Mouse (Mus musculus): ENCODE measurements around the gene Ctsf. TPM values are rescaled to one million over a fixed set of nuclear protein-coding genes. Genes with fewer than 3 reads are reported as not detected.

The Ctsf gene
- total and polyA plus RNA-seq, 2 experiments = 44.1 to 88.9 TPM

DNA sequence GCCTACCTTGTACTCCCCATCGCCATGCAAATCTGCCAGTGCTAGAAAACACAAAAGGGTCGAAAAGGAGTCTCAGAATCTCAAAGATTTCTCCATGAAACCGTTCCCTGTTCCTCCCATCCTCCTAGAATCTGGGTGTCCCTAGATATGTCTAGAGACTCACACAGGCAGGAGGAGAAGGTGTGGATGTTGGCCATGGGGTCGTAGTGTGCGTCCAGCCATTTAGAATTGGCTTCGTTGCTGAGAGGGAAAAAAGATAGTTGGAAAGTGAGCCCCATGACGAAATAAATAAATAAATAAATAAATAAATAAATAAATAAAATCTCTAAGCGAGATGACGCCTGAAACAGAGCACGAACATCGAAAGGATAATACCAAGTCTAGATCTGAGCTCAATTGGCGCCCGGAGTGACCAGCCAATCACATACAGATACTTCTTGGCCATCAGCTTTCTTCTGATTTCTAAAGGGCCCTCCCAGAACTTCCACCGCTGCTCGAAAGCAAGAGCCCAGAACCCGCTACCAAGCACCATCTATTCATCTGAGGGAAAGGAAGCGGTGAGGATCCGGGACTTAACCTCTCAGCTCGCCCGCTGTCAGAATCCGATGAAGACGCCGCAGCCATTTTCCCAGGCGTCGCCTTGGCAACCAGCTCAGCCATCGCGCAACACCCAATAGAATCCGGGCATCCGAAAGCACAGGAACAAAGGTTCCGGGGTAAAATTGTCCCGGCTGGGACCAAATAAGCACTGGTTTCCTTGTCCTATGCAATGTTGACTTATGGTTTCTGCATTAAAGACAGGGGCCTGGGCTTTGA, 51.3 kb downstream of the Ctsf start, which contains the start of gene Bbs1:
Gene Bbs1, minus strand, starts transcription at position 650 of the 816 bp plus-strand sequence.
- 8% methylated on average over 31 of the region's 31 CpGs for WGBS
- Histone ChIP-seq H3K9ac (ENCODE audit: low read depth, low read length) (no peak within 1 kb of the TSS; the same call in 1 of the 2 replicates), H3K36me3 (ENCODE audit: control insufficient read depth, insufficient read depth, low read length) (peaks cover 11% of the 10 kb centered on the region; the same call in 1 of the 2 replicates), H3K27ac (replicated peaks; ENCODE audit: insufficient read depth, low read depth, low read length) (no peak within 1 kb of the TSS), H3K4me1 (ENCODE audit: control insufficient read depth, insufficient read depth, low read length) (peaks cover 3% of the 10 kb centered on the region; the same call in 1 of the 2 replicates), H3K79me2 (ENCODE audit: control insufficient read depth, insufficient read depth, low read length) (no peaks in the 10 kb centered on the region), H3K4me3 (ENCODE audit: insufficient read depth, low read depth, low read length) (peak within 1 kb of the TSS; percentile 73), H3K27me3 (ENCODE audit: control insufficient read depth, insufficient read depth, low read length) (no peaks in the 10 kb centered on the region)
- no peak for TF ChIP-seq CTCF (IDR thresholded peaks at IDR 0.05; ENCODE audit: low read depth, low read length)
- no peak for TF ChIP-seq POLR2A (IDR thresholded peaks at IDR 0.05; ENCODE audit: extremely low read depth, insufficient read depth, low read length)
- peak; percentile 62 for DNase-seq (ENCODE audit: extremely low read depth, low read depth, low spot score)

DNA sequence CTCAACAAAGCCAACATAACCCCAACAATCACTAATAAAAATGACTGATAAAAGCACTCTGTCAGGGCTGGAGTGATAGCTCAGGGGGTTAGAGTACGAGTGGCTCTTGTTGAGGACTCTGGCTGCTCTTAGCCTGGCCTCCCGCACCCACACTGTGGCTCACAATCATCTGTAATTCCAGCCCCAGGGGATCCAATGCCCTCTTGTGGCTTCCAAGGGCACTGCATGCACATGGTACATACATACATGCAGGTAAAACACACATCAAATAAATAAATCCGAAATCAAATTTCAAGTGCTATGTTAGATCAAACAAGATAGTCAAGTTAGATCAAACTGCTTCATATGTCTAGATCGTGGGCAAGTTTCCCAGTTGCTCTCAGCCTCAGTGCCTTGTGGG, 53.2 kb downstream of the Ctsf start:
- peak; percentile 25 for DNase-seq (ENCODE audit: extremely low read depth, low read depth, low spot score)
- Histone ChIP-seq H3K9ac (ENCODE audit: low read depth, low read length) (no peak overlapping the region), H3K36me3 (ENCODE audit: control insufficient read depth, insufficient read depth, low read length) (peaks cover 25% of the 10 kb centered on the region; the same call in 1 of the 2 replicates), H3K4me3 (ENCODE audit: insufficient read depth, low read depth, low read length) (no peak overlapping the region), H3K27me3 (ENCODE audit: control insufficient read depth, insufficient read depth, low read length) (no peaks in the 10 kb centered on the region), H3K79me2 (ENCODE audit: control insufficient read depth, insufficient read depth, low read length) (no peaks in the 10 kb centered on the region), H3K4me1 (ENCODE audit: control insufficient read depth, insufficient read depth, low read length) (peaks cover 3% of the 10 kb centered on the region; the same call in 1 of the 2 replicates), H3K27ac (replicated peaks; ENCODE audit: insufficient read depth, low read depth, low read length) (no peak overlapping the region)
- 92% methylated on average over 4 of the region's 4 CpGs for WGBS
- TF ChIP-seq CTCF (IDR thresholded peaks at IDR 0.05; ENCODE audit: low read depth, low read length) = peak; percentile 63
- TF ChIP-seq POLR2A (IDR thresholded peaks at IDR 0.05; ENCODE audit: extremely low read depth, insufficient read depth, low read length) = no peak

DNA sequence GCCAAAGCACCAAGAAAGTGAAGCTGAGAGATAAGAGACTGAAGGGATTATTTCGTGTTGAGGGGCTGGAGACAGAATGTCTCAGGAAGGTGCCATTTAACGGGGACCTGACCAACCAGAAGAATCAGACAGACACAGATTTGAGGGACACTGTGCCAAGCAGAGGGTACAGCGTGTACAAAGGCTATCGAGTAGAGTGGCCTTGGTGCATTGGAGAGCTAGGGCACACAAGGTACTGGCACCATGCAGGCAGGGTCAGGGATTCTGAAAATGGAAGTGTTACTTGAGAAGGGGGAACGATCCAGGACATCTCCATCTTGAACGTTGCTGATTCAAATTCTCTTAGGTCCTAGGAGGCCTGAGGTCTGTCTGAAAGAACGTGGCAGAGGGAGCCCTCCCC, 54.4 kb downstream of the Ctsf start:
- no peak overlapping the region for H3K27ac ChIP-seq (replicated peaks; ENCODE audit: insufficient read depth, low read depth, low read length)
- no peak overlapping the region for H3K4me3 ChIP-seq (ENCODE audit: insufficient read depth, low read depth, low read length)
- H3K79me2 ChIP-seq (ENCODE audit: control insufficient read depth, insufficient read depth, low read length) = no peaks in the 10 kb centered on the region
- peaks cover 3% of the 10 kb centered on the region; the same call in 1 of the 2 replicates for H3K4me1 ChIP-seq (ENCODE audit: control insufficient read depth, insufficient read depth, low read length)
- no peak overlapping the region for H3K9ac ChIP-seq (ENCODE audit: low read depth, low read length)
- no peak for DNase-seq (ENCODE audit: extremely low read depth, low read depth, low spot score)
- 89% methylated on average over 7 of the region's 7 CpGs for WGBS
- peaks cover 34% of the 10 kb centered on the region; the same call in 1 of the 2 replicates for H3K36me3 ChIP-seq (ENCODE audit: control insufficient read depth, insufficient read depth, low read length)
- TF ChIP-seq CTCF (IDR thresholded peaks at IDR 0.05; ENCODE audit: low read depth, low read length) (no peak), POLR2A (IDR thresholded peaks at IDR 0.05; ENCODE audit: extremely low read depth, insufficient read depth, low read length) (no peak)
- no peaks in the 10 kb centered on the region for H3K27me3 ChIP-seq (ENCODE audit: control insufficient read depth, insufficient read depth, low read length)

Other genes starting within 250 kb of the Ctsf start
- gene Lrfn4, start 239.5 kb upstream of the Ctsf start, total RNA-seq (2014; rRNA removed) = 0.13 and 0.18 TPM in 2 replicates
- 0.27 and 0.35 TPM in 2 replicates for gene Lrfn4, start 239.5 kb upstream of the Ctsf start, polyA plus RNA-seq (2012; rRNA removed)
- gene Rce1, start 229.5 kb upstream of the Ctsf start, total RNA-seq (2014; rRNA removed) = 14.8 and 15.7 TPM in 2 replicates
- gene Rce1, start 229.5 kb upstream of the Ctsf start, polyA plus RNA-seq (2012; rRNA removed) = 31.0 and 44.9 TPM in 2 replicates
- gene Gm960, start 156.5 kb upstream of the Ctsf start, total RNA-seq (2014; rRNA removed) = 0.09 and 0.40 TPM in 2 replicates
- 0.34 and 0.61 TPM in 2 replicates for gene Gm960, start 156.5 kb upstream of the Ctsf start, polyA plus RNA-seq (2012; rRNA removed)
- 36.7 and 41.3 TPM in 2 replicates for gene Sptbn2, start 144.0 kb upstream of the Ctsf start, total RNA-seq (2014; rRNA removed)
- gene Sptbn2, start 144.0 kb upstream of the Ctsf start, polyA plus RNA-seq (2012; rRNA removed) = 11.7 and 12.9 TPM in 2 replicates
- gene Rbm4b, start 98.6 kb upstream of the Ctsf start, total RNA-seq (2014; rRNA removed) = 19.9 and 20.3 TPM in 2 replicates
- gene Rbm4b, start 98.6 kb upstream of the Ctsf start, polyA plus RNA-seq (2012; rRNA removed) = 6.8 and 7.9 TPM in 2 replicates
- 58.4 and 67.7 TPM in 2 replicates for gene Rbm4, start 61.2 kb upstream of the Ctsf start, total RNA-seq (2014; rRNA removed)
- 25.7 and 32.8 TPM in 2 replicates for gene Rbm4, start 61.2 kb upstream of the Ctsf start, polyA plus RNA-seq (2012; rRNA removed)
- 4.8 and 9.9 TPM in 2 replicates for gene Gm21992, start 43.5 kb upstream of the Ctsf start, total RNA-seq (2014; rRNA removed)
- 22.3 and 23.6 TPM in 2 replicates for gene Gm21992, start 43.5 kb upstream of the Ctsf start, polyA plus RNA-seq (2012; rRNA removed)
- 9.0 and 12.6 TPM in 2 replicates for gene Rbm14, start 43.5 kb upstream of the Ctsf start, total RNA-seq (2014; rRNA removed)
- gene Rbm14, start 43.5 kb upstream of the Ctsf start, polyA plus RNA-seq (2012; rRNA removed) = 18.4 and 26.1 TPM in 2 replicates
- 146 and 174 TPM in 2 replicates for gene Ccs, start 15.8 kb upstream of the Ctsf start, total RNA-seq (2014; rRNA removed)
- gene Ccs, start 15.8 kb upstream of the Ctsf start, polyA plus RNA-seq (2012; rRNA removed) = 245 and 254 TPM in 2 replicates
- not detected in 2 replicates for gene Ccdc87, start 15.8 kb upstream of the Ctsf start, total RNA-seq (2014; rRNA removed)
- not detected in 2 replicates for gene Ccdc87, start 15.8 kb upstream of the Ctsf start, polyA plus RNA-seq (2012; rRNA removed)
- gene Actn3, start 22.8 kb downstream of the Ctsf start, total RNA-seq (2014; rRNA removed) = 1.1 TPM in 1 of 2 replicates, not detected in the other
- gene Actn3, start 22.8 kb downstream of the Ctsf start, polyA plus RNA-seq (2012; rRNA removed) = 0.11 TPM in 1 of 2 replicates, not detected in the other
- gene Zdhhc24, start 23.5 kb downstream of the Ctsf start, total RNA-seq (2014; rRNA removed) = 2.5 and 3.4 TPM in 2 replicates
- 4.8 and 7.7 TPM in 2 replicates for gene Zdhhc24, start 23.5 kb downstream of the Ctsf start, polyA plus RNA-seq (2012; rRNA removed)
- 0.65 and 0.87 TPM in 2 replicates for gene Bbs1, start 51.5 kb downstream of the Ctsf start, total RNA-seq (2014; rRNA removed)
- gene Bbs1, start 51.5 kb downstream of the Ctsf start, polyA plus RNA-seq (2012; rRNA removed) = 0.73 and 0.95 TPM in 2 replicates
- gene Dpp3, start 73.2 kb downstream of the Ctsf start, total RNA-seq (2014; rRNA removed) = 52.1 and 69.7 TPM in 2 replicates
- 121 and 122 TPM in 2 replicates for gene Dpp3, start 73.2 kb downstream of the Ctsf start, polyA plus RNA-seq (2012; rRNA removed)
- gene Peli3, start 88.0 kb downstream of the Ctsf start, total RNA-seq (2014; rRNA removed) = 1.0 and 3.4 TPM in 2 replicates
- gene Peli3, start 88.0 kb downstream of the Ctsf start, polyA plus RNA-seq (2012; rRNA removed) = 1.4 and 2.6 TPM in 2 replicates
- 40.0 and 46.4 TPM in 2 replicates for gene Mrpl11, start 107.0 kb downstream of the Ctsf start, total RNA-seq (2014; rRNA removed)
- 27.6 and 30.7 TPM in 2 replicates for gene Mrpl11, start 107.0 kb downstream of the Ctsf start, polyA plus RNA-seq (2012; rRNA removed)
- gene Npas4, start 135.2 kb downstream of the Ctsf start, total RNA-seq (2014; rRNA removed) = not detected in 2 replicates
- gene Npas4, start 135.2 kb downstream of the Ctsf start, polyA plus RNA-seq (2012; rRNA removed) = not detected in 2 replicates
- 0.28 and 0.34 TPM in 2 replicates for gene Slc29a2, start 168.7 kb downstream of the Ctsf start, total RNA-seq (2014; rRNA removed)
- gene Slc29a2, start 168.7 kb downstream of the Ctsf start, polyA plus RNA-seq (2012; rRNA removed) = 1.7 and 2.3 TPM in 2 replicates
- 11.8 and 13.2 TPM in 2 replicates for gene B4gat1, start 183.7 kb downstream of the Ctsf start, total RNA-seq (2014; rRNA removed)
- gene B4gat1, start 183.7 kb downstream of the Ctsf start, polyA plus RNA-seq (2012; rRNA removed) = 20.1 and 20.4 TPM in 2 replicates
- gene AC124502.3, start 183.8 kb downstream of the Ctsf start, total RNA-seq (2014; rRNA removed) = 2.1 and 3.7 TPM in 2 replicates
- 0.07 and 0.09 TPM in 2 replicates for gene AC124502.3, start 183.8 kb downstream of the Ctsf start, polyA plus RNA-seq (2012; rRNA removed)
- 13.2 and 13.8 TPM in 2 replicates for gene Brms1, start 186.2 kb downstream of the Ctsf start, total RNA-seq (2014; rRNA removed)
- gene Brms1, start 186.2 kb downstream of the Ctsf start, polyA plus RNA-seq (2012; rRNA removed) = 22.6 TPM in 2 replicates
- gene Rin1, start 195.4 kb downstream of the Ctsf start, total RNA-seq (2014; rRNA removed) = 0.09 and 0.20 TPM in 2 replicates
- 0.40 and 0.78 TPM in 2 replicates for gene Rin1, start 195.4 kb downstream of the Ctsf start, polyA plus RNA-seq (2012; rRNA removed)
- 0.18 and 0.54 TPM in 2 replicates for gene Cd248, start 212.9 kb downstream of the Ctsf start, total RNA-seq (2014; rRNA removed)
- gene Cd248, start 212.9 kb downstream of the Ctsf start, polyA plus RNA-seq (2012; rRNA removed) = 0.57 and 0.98 TPM in 2 replicates
- under 0.01 TPM in 2 replicates for gene Tmem151a, start 230.4 kb downstream of the Ctsf start, total RNA-seq (2014; rRNA removed)
- gene Tmem151a, start 230.4 kb downstream of the Ctsf start, polyA plus RNA-seq (2012; rRNA removed) = 0.24 and 0.26 TPM in 2 replicates
- 79.3 and 85.7 TPM in 2 replicates for gene Yif1a, start 233.4 kb downstream of the Ctsf start, total RNA-seq (2014; rRNA removed)
- 188 and 215 TPM in 2 replicates for gene Yif1a, start 233.4 kb downstream of the Ctsf start, polyA plus RNA-seq (2012; rRNA removed)
- gene Cnih2, start 243.4 kb downstream of the Ctsf start, total RNA-seq (2014; rRNA removed) = not detected in 2 replicates
- gene Cnih2, start 243.4 kb downstream of the Ctsf start, polyA plus RNA-seq (2012; rRNA removed) = 0.12 and 0.19 TPM in 2 replicates

Measured in liver, adult 2 months (tissue).